Mouse (Mus musculus): ENCODE measurements around the gene Spred2. TPM values are rescaled to one million over a fixed set of nuclear protein-coding genes. Genes with fewer than 3 reads are reported as not detected.

Spred2 gene
- polyA plus RNA-seq, 1 experiment: not detected

DNA sequence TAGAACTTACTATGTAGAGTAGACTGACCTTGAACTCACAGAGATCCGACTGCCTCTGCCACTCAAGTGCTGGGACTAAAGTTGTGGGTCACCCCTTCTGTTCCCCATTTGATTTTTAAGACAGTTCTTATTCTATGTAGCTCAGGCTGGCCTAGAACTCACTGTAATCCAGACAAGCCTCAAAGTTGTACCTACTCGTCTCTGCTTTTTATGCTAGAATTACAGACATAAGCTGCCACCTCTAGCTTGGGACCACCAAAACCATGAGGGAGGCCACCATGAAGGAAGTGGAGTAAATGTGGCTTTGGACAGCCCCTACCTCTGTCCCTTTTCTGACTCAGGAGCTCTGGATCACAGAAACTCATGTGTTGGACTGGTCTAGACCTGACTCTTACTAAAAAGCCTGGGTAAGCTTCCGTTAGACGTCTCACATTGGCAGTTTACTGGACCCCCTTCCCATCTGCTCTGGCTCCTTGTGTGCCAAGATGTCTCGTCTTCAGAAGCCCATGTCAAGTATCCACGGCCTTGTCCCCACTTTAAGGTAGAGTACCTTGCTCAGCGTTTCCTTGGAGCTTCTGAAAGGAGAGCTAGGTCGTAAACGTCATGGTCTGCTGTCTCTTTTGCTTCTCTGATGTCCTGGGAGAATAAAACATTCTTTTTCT is 7.5 kb downstream of the Spred2 start:
- Histone ChIP-seq H3K4me3 (ENCODE audit: insufficient read depth, low read depth, low read length) (no peak overlapping the region), H3K27ac (ENCODE audit: insufficient read depth, low read depth, low read length) (no peak overlapping the region), H3K4me1 (ENCODE audit: control insufficient read depth, insufficient read depth, low read length) (peaks cover 15% of the 10 kb centered on the region)
- WGBS: 94% methylated on average over 9 of the region's 9 CpGs
- TF ChIP-seq CTCF (IDR thresholded peaks at IDR 0.05; ENCODE audit: insufficient read depth, low read depth, low read length): no peak
- no peak for TF ChIP-seq POLR2A (IDR thresholded peaks at IDR 0.05; ENCODE audit: insufficient read depth, low read depth, low read length)

DNA sequence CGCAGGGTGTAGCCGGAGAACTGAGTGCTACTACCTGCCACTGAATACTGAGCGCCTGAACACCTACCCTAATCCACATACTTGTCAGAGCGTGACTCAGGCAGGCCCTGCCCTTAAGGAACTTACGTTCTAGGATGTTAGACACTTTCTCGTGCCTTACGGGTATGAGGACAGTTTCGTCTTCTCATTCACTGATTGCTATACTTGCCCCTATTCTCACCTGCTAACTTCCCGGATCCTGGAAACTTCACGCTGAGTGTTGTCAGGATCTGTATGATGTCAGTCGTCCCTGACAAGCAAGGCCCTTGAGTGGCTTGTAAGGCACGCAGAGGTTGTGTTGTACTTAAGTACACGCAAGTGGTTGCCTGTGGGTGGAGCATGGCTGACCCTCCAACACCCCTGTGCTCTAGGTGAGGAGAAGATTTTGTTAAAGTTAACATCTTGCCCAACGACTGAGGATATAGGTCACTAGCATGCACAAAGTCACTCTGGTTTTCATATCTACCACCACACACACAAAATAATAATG is 8.9 kb downstream of the Spred2 start:
- Histone ChIP-seq H3K4me3 (ENCODE audit: insufficient read depth, low read depth, low read length) (no peak overlapping the region), H3K4me1 (ENCODE audit: control insufficient read depth, insufficient read depth, low read length) (peaks cover 12% of the 10 kb centered on the region), H3K27ac (ENCODE audit: insufficient read depth, low read depth, low read length) (no peak overlapping the region)
- WGBS: 93% methylated on average over 14 of the region's 14 CpGs
- TF ChIP-seq CTCF (IDR thresholded peaks at IDR 0.05; ENCODE audit: insufficient read depth, low read depth, low read length) (no peak), POLR2A (IDR thresholded peaks at IDR 0.05; ENCODE audit: insufficient read depth, low read depth, low read length) (no peak)

DNA sequence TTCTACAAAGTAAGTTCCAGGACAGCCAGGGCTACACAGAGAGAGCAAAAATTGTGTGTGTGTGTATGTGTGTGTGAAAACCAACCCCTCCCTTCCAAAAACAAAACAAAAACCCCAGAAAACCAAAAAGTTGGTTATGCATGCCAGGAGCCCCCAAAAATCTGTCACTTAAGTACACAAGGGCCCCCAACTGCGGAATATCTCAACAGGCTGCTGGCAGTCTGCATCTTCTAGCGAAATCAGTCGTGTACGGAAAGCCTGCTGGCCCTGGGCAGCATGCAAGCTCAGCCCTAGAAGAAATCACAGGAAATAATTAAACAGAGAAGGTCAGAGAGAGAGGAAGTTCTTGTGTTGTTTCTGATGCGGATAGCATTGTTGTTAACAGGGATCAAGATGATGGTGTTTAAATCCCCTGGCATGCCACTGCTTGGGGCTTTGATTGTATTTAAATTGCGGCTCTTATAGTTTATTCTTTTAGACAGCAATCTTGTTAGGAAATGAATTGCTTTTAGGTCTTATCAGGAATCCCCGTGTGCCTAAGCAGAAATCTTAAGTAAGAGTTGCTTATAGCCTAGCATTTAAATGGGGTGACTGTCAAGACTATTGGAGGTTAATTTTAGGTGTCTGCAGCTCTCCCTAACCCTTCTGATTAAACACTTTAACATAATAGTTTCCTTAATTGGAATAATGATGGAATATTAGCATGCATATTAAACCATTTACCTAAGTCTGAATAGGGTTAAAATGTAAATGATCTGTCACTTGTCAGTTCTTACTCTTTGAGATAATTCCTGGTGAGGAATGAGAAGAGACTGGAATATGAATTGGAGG is 11.6 kb downstream of the Spred2 start:
- Histone ChIP-seq H3K27ac (ENCODE audit: insufficient read depth, low read depth, low read length) (no peak overlapping the region), H3K4me3 (ENCODE audit: insufficient read depth, low read depth, low read length) (no peak overlapping the region), H3K4me1 (ENCODE audit: control insufficient read depth, insufficient read depth, low read length) (peaks cover 18% of the 10 kb centered on the region)
- TF ChIP-seq CTCF (IDR thresholded peaks at IDR 0.05; ENCODE audit: insufficient read depth, low read depth, low read length): no peak
- no peak for TF ChIP-seq POLR2A (IDR thresholded peaks at IDR 0.05; ENCODE audit: insufficient read depth, low read depth, low read length)
- 34% methylated on average over 7 of the region's 7 CpGs for WGBS

DNA sequence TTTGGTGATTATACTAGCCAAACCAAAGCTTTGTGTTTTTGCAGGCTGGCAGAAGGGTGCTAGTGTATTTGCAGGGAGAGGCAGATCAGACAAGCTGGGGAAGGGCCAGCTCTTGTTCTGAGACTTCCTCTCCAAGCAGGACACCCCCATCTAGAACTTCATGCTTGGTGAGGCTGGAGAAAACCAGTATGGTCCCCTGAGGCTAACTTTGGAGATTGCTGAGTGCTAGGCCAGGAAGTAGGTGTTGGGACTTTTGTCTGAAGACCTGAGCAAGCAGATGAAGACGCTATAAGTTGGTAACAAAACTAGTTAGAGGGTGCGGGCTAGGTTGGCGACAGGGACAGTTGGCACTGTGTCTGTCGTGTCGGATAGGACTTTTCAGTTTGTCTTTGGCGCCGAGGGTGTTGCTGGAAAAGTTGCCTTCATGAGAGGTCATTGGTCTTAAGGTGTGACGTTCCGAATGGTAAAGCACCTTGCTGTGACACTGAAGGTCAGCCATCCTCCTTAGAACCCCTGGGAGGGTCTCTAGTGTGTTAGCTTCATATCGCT is 14.4 kb downstream of the Spred2 start:
- TF ChIP-seq POLR2A (IDR thresholded peaks at IDR 0.05; ENCODE audit: insufficient read depth, low read depth, low read length): no peak
- no peak for TF ChIP-seq CTCF (IDR thresholded peaks at IDR 0.05; ENCODE audit: insufficient read depth, low read depth, low read length)
- Histone ChIP-seq H3K4me3 (ENCODE audit: insufficient read depth, low read depth, low read length) (no peak overlapping the region), H3K4me1 (ENCODE audit: control insufficient read depth, insufficient read depth, low read length) (peaks cover 33% of the 10 kb centered on the region), H3K27ac (ENCODE audit: insufficient read depth, low read depth, low read length) (no peak overlapping the region)
- WGBS: 97% methylated on average over 10 of the region's 10 CpGs

DNA sequence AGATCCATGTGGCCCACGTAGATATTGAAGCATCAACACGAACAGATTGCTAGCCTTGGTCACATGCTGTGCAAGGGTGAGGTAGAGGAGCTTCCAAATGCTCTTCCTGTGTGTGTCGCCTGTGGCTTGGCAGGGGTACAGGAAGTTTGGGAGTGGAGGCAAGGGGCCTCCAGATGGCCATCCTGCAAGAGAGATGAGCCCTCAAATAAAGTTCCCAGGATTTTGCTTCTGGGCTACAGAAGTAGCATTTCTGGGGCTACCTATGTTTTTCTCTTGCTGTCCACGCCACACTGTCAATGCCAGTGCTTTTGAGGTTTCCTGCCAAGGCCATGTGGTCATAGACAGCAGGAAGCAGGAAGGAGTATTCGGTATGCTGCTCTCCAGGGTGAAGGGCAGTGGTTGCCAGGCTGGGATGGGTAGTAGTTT is 15.1 kb downstream of the Spred2 start:
- Histone ChIP-seq H3K4me1 (ENCODE audit: control insufficient read depth, insufficient read depth, low read length) (peaks cover 33% of the 10 kb centered on the region), H3K4me3 (ENCODE audit: insufficient read depth, low read depth, low read length) (no peak overlapping the region), H3K27ac (ENCODE audit: insufficient read depth, low read depth, low read length) (no peak overlapping the region)
- 69% methylated on average over 5 of the region's 5 CpGs for WGBS
- no peak for TF ChIP-seq CTCF (IDR thresholded peaks at IDR 0.05; ENCODE audit: insufficient read depth, low read depth, low read length)
- no peak for TF ChIP-seq POLR2A (IDR thresholded peaks at IDR 0.05; ENCODE audit: insufficient read depth, low read depth, low read length)

DNA sequence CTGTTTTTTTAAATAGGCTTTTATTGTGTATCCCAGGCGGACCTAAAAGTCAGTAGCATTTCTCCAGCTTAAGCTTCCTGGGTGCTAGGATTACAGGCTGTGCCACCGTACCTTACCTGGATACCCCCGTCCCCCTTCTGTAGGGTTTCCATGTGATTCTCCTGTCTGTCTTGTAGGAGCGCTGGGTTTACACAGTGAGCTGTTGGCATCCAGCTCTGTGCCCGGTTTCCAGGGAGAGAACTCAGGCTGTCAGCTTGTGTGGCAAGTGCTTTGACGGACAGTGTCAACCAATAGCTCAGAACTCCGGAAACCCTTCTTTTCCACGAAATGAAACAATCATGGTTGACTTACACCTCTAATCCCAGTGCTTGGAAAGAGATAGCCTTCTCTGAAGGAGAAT is 15.7 kb downstream of the Spred2 start:
- TF ChIP-seq POLR2A (IDR thresholded peaks at IDR 0.05; ENCODE audit: insufficient read depth, low read depth, low read length): no peak
- no peak for TF ChIP-seq CTCF (IDR thresholded peaks at IDR 0.05; ENCODE audit: insufficient read depth, low read depth, low read length)

DNA sequence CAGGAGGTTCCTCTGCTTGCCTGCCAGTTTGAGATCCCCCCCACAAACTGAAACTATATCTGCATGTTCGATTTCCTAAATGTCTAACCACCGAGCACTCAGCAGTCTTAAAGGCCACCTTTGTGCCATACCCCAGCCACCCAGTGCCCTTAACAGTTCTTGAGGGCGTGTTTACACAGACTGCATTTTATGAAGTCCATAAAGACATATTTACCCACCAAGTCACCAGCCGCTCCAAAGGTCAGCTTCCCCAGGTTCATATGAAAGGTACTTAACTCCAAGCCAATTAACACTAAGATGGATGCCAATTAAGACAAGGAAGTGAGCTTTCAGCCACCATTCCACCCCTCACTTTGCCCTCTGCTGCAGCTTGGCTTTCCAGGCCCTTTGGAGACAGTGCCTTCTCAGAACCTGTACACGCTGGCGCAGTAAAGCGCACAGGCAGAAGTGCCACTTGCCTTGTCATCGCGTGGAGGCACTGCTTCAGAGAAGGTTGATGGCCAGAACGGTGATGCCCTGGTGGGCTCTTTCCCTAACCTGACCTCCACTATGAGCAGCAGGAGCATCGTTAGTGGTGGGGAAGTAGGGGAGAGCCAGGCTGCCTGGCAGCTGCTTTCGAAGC is 17.1 kb downstream of the Spred2 start:
- no peak overlapping the region for H3K4me3 ChIP-seq (ENCODE audit: insufficient read depth, low read depth, low read length)
- no peak for TF ChIP-seq CTCF (IDR thresholded peaks at IDR 0.05; ENCODE audit: insufficient read depth, low read depth, low read length)
- no peak for TF ChIP-seq POLR2A (IDR thresholded peaks at IDR 0.05; ENCODE audit: insufficient read depth, low read depth, low read length)
- H3K27ac ChIP-seq (ENCODE audit: insufficient read depth, low read depth, low read length): no peak overlapping the region
- WGBS: 76% methylated on average over 12 of the region's 12 CpGs
- H3K4me1 ChIP-seq (ENCODE audit: control insufficient read depth, insufficient read depth, low read length): peaks cover 41% of the 10 kb centered on the region

More for the DNA sequence above, 15.7 kb downstream of the Spred2 start:
- WGBS: 68% methylated on average over 8 of the region's 8 CpGs
- no peak overlapping the region for H3K4me3 ChIP-seq (ENCODE audit: insufficient read depth, low read depth, low read length)
- H3K4me1 ChIP-seq (ENCODE audit: control insufficient read depth, insufficient read depth, low read length): peaks cover 35% of the 10 kb centered on the region
- H3K27ac ChIP-seq (ENCODE audit: insufficient read depth, low read depth, low read length): no peak overlapping the region

DNA sequence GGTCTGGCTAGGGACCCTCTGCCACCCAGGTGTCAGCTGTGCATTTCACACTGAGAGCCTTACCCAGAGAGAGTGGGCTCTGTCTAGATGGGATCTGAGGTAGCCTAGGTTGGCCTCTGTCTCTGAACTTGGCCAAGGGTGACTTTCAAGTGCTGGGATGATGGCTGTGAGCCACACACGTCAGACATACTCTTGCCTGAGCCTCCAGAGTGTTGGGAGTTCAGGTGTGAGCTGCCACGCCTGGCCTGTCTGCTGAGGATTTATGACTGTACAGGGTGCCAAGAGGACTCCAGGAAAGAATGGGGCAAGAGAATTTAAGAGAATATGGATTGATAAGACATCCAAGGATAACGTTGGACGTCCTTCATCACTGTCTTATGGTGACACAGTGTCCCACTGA is 17.8 kb downstream of the Spred2 start:
- WGBS: 91% methylated on average over 4 of the region's 4 CpGs
- H3K27ac ChIP-seq (ENCODE audit: insufficient read depth, low read depth, low read length): no peak overlapping the region
- no peak for TF ChIP-seq CTCF (IDR thresholded peaks at IDR 0.05; ENCODE audit: insufficient read depth, low read depth, low read length)
- TF ChIP-seq POLR2A (IDR thresholded peaks at IDR 0.05; ENCODE audit: insufficient read depth, low read depth, low read length): no peak
- H3K4me1 ChIP-seq (ENCODE audit: control insufficient read depth, insufficient read depth, low read length): peaks cover 43% of the 10 kb centered on the region
- no peak overlapping the region for H3K4me3 ChIP-seq (ENCODE audit: insufficient read depth, low read depth, low read length)
